ENCODE assay signal across 8 mouse cellular contexts in genomic region chr16:17646310-17647114, GRCm38 (mm10). TPM values are rescaled to one million over a fixed set of nuclear protein-coding genes. Genes with fewer than 3 reads are reported as not detected.
A peak's percentile ranks its signal among the peaks of the same experiment; 100 is the strongest.
DNase-seq lines count a peak whose midpoint lies in the region; ATAC-seq and TF ChIP-seq lines count a peak whose summit lies in the region.

Gene Ccdc74a (plus strand): TSS chr16:17646470.

- peak within 1 kb of the TSS; percentile 68 to 69 for H3K4me3 ChIP-seq in MEL (ENCODE audit: control insufficient read depth in 1 of 2, insufficient read depth in 1 of 2, low read depth in 2 of 2, low read length in 2 of 2)
- peak within 1 kb of the TSS; percentile 54 for H3K4me3 ChIP-seq in forebrain, embryonic 14.5 days (ENCODE audit: low read depth, low read length)
- peak within 1 kb of the TSS; percentile 53 for H3K4me3 ChIP-seq in liver, postnatal 0 days (ENCODE audit: low read depth, low read length)
- H3K4me3 ChIP-seq in neural tube, embryonic 14.5 days (ENCODE audit: low read depth, low read length): peak within 1 kb of the TSS; percentile 59

- no peaks in the 10 kb centered on the region for H3K27me3 ChIP-seq in MEL (ENCODE audit: control insufficient read depth in 1 of 2, insufficient read depth in 2 of 2, low read length in 2 of 2)
- H3K27me3 ChIP-seq in forebrain, embryonic 14.5 days (replicated peaks; ENCODE audit: control insufficient read depth, insufficient read depth, low read length): no peaks in the 10 kb centered on the region
- H3K27me3 ChIP-seq in liver, postnatal 0 days (ENCODE audit: insufficient read depth, low read length): no peaks in the 10 kb centered on the region
- H3K27me3 ChIP-seq in neural tube, embryonic 14.5 days (ENCODE audit: control insufficient read depth, insufficient read depth, low read length): no peaks in the 10 kb centered on the region

- intact Hi-C loops in heart, postnatal 10 days (cut with DNase I): loop anchor here (10.0 kb wide), 1 partner anchor 78 kb away; no protein-coding TSS in a partner anchor

- TF ChIP-seq CTCF in MEL (IDR thresholded peaks at IDR 0.05 in 2 of 3, conservative IDR thresholded peaks at IDR 0.05 in 1 of 3; ENCODE audit: control insufficient read depth in 1 of 3, insufficient read depth in 1 of 3, low read depth in 2 of 3, low read length in 3 of 3, poor library complexity in 1 of 3, severe bottlenecking in 1 of 3): no peak
- no peak for TF ChIP-seq CTCF in liver, postnatal 0 days (IDR thresholded peaks at IDR 0.05; ENCODE audit: low read depth)

- WGBS in forebrain, embryonic 14.5 days: 2% methylated on average over 57 of the region's 65 CpGs
- WGBS in liver, postnatal 0 days (ENCODE audit: insufficient replicate concordance): 4% methylated on average over 50 of the region's 65 CpGs
- WGBS in neural tube, embryonic 14.5 days: 2% methylated on average over 50 of the region's 65 CpGs

- TF ChIP-seq POLR2A in MEL (IDR thresholded peaks at IDR 0.05; ENCODE audit: control insufficient read depth in 1 of 2, insufficient read depth in 1 of 2, low read depth in 1 of 2, low read length in 2 of 2, poor library complexity in 1 of 2): peak; percentile 43 to 58; a peak in 2 of 4 replicates

- H3K9ac ChIP-seq in MEL (ENCODE audit: control insufficient read depth, low read depth, low read length, poor library complexity, severe bottlenecking): peak within 1 kb of the TSS; percentile 81
- H3K9ac ChIP-seq in forebrain, embryonic 14.5 days (ENCODE audit: low read length): peak within 1 kb of the TSS; percentile 69
- peak within 1 kb of the TSS; percentile 14 for H3K9ac ChIP-seq in liver, postnatal 0 days (replicated peaks)
- peak within 1 kb of the TSS; percentile 57 for H3K9ac ChIP-seq in neural tube, embryonic 14.5 days (replicated peaks; ENCODE audit: low read depth, low read length)

- peak; percentile 84 for DNase-seq in MEL (ENCODE audit: low read depth, low spot score)
- DNase-seq in cerebellum, adult 11 months: peak; percentile 83
- DNase-seq in forebrain, embryonic 14.5 days (ENCODE audit: low spot score): peak; percentile 87
- peak; percentile 85 to 87 for DNase-seq in heart, postnatal 10 days
- DNase-seq in kidney, postnatal 4 days: peak; percentile 84 to 91
- DNase-seq in liver, postnatal 0 days: peak; percentile 91
- peak; percentile 85 for DNase-seq in testis, postnatal 10 days (ENCODE audit: low spot score)

- peaks cover 0 to 10% of the 10 kb centered on the region in 2 experiments; a peak in 2 of 4 replicates for H3K4me1 ChIP-seq in MEL (ENCODE audit: control insufficient read depth in 1 of 2, insufficient read depth in 2 of 2, low read length in 2 of 2)
- peaks cover 6% of the 10 kb centered on the region; the same call in 1 of the 2 replicates for H3K4me1 ChIP-seq in forebrain, embryonic 14.5 days (ENCODE audit: control insufficient read depth, insufficient read depth, low read length)
- peaks cover 14% of the 10 kb centered on the region for H3K4me1 ChIP-seq in liver, postnatal 0 days (ENCODE audit: insufficient read depth)
- peaks cover 7% of the 10 kb centered on the region for H3K4me1 ChIP-seq in neural tube, embryonic 14.5 days (ENCODE audit: control insufficient read depth, insufficient read depth, low read length)

- peak within 1 kb of the TSS; percentile 55 for H3K27ac ChIP-seq in MEL (ENCODE audit: control insufficient read depth, low read depth, low read length)
- peak within 1 kb of the TSS; percentile 30; the same call in 1 of the 2 replicates for H3K27ac ChIP-seq in forebrain, embryonic 14.5 days (ENCODE audit: low read depth, low read length)
- H3K27ac ChIP-seq in liver, postnatal 0 days (ENCODE audit: low read depth): peak within 1 kb of the TSS; percentile 25; the same call in 1 of the 2 replicates
- 0 out of 2 replicates have a peak within 1 kb of the TSS, but pooled peaks have one; percentile 22 for H3K27ac ChIP-seq in neural tube, embryonic 14.5 days (ENCODE audit: low read depth, low read length)

- H3K9me3 ChIP-seq in MEL (replicated peaks; ENCODE audit: insufficient read depth, low read length): no peaks in the 10 kb centered on the region
- H3K9me3 ChIP-seq in forebrain, embryonic 14.5 days (replicated peaks; ENCODE audit: control insufficient read depth, low read length): no peaks in the 10 kb centered on the region
- no peaks in the 10 kb centered on the region for H3K9me3 ChIP-seq in liver, postnatal 0 days (ENCODE audit: low read length)
- H3K9me3 ChIP-seq in neural tube, embryonic 14.5 days (ENCODE audit: control insufficient read depth, low read length): no peaks in the 10 kb centered on the region

- no peak for TF ChIP-seq RAD21 in MEL (IDR thresholded peaks at IDR 0.05; ENCODE audit: low read depth, low read length)

- H3K79me2 ChIP-seq in MEL (ENCODE audit: control insufficient read depth, insufficient read depth, low read length, poor library complexity): peaks cover 2% of the 10 kb centered on the region; the same call in 1 of the 2 replicates

- H3K36me3 ChIP-seq in MEL (ENCODE audit: control insufficient read depth in 1 of 2, insufficient read depth in 2 of 2, low read length in 2 of 2): peaks cover 0 to 6% of the 10 kb centered on the region in 2 experiments; a peak in 2 of 4 replicates
- peaks cover 53% of the 10 kb centered on the region for H3K36me3 ChIP-seq in forebrain, embryonic 14.5 days (ENCODE audit: control insufficient read depth, insufficient read depth, low read length)
- peaks cover 19% of the 10 kb centered on the region for H3K36me3 ChIP-seq in liver, postnatal 0 days (replicated peaks; ENCODE audit: insufficient read depth, low read length)
- H3K36me3 ChIP-seq in neural tube, embryonic 14.5 days (ENCODE audit: control insufficient read depth, insufficient read depth, low read length): peaks cover 16% of the 10 kb centered on the region; the same call in 1 of the 2 replicates

- no peak for TF ChIP-seq EP300 in MEL (IDR thresholded peaks at IDR 0.05; ENCODE audit: low read depth in 1 of 2, low read length in 2 of 2)
- TF ChIP-seq EP300 in liver, postnatal 0 days (IDR thresholded peaks at IDR 0.05; ENCODE audit: low read depth): no peak

- peak; percentile 96 for ATAC-seq in forebrain, embryonic 14.5 days
- ATAC-seq in liver, postnatal 0 days: peak; percentile 98
- peak; percentile 95 for ATAC-seq in neural tube, embryonic 14.5 days (ENCODE audit: low read depth)

- H3K4me2 ChIP-seq in forebrain, embryonic 14.5 days (ENCODE audit: low read length): peak within 1 kb of the TSS; percentile 90
- H3K4me2 ChIP-seq in liver, postnatal 0 days (ENCODE audit: low read depth, low read length): peak within 1 kb of the TSS; percentile 86
- peak within 1 kb of the TSS; percentile 89 for H3K4me2 ChIP-seq in neural tube, embryonic 14.5 days (ENCODE audit: low read depth, low read length)

TF ChIP-seq in MEL, 35 proteins besides CTCF, POLR2A, EP300 and RAD21:
- TF ChIP-seq ZC3H11A (IDR thresholded peaks at IDR 0.05; ENCODE audit: low read depth, low read length): no peak
- peak; percentile 45; the same call in 1 of the 2 replicates for TF ChIP-seq POLR2AphosphoS2 (IDR thresholded peaks at IDR 0.05; ENCODE audit: low read length)
- TF ChIP-seq RCOR1 (IDR thresholded peaks at IDR 0.05; ENCODE audit: low read depth, low read length): no peak
- no peak for TF ChIP-seq ZKSCAN1 (IDR thresholded peaks at IDR 0.05; ENCODE audit: low read depth, low read length)
- no peak for TF ChIP-seq MAX (IDR thresholded peaks at IDR 0.05; ENCODE audit: low read length)
- no peak for TF ChIP-seq ETS1 (IDR thresholded peaks at IDR 0.05; ENCODE audit: low read depth, low read length)
- peak; percentile 28; the same call in 1 of the 2 replicates for TF ChIP-seq SIN3A (IDR thresholded peaks at IDR 0.05; ENCODE audit: low read length)
- TF ChIP-seq GATA1 (IDR thresholded peaks at IDR 0.05; ENCODE audit: low read depth, low read length): no peak
- no peak for TF ChIP-seq TCF12 (IDR thresholded peaks at IDR 0.05; ENCODE audit: low read depth, low read length)
- TF ChIP-seq ELF1 (IDR thresholded peaks at IDR 0.05; ENCODE audit: low read depth, low read length): no peak
- peak; percentile 44; the same call in 1 of the 2 replicates for TF ChIP-seq NELFE (IDR thresholded peaks at IDR 0.05; ENCODE audit: low read depth, low read length)
- TF ChIP-seq BHLHE40 (IDR thresholded peaks at IDR 0.05; ENCODE audit: borderline replicate concordance, low read depth, low read length): no peak
- TF ChIP-seq MAFK (IDR thresholded peaks at IDR 0.05; ENCODE audit: borderline replicate concordance, low read depth, low read length): no peak
- no peak for TF ChIP-seq MYB (IDR thresholded peaks at IDR 0.05; ENCODE audit: low read depth, low read length)
- TF ChIP-seq JUND (IDR thresholded peaks at IDR 0.05; ENCODE audit: low read depth, low read length): no peak
- no peak for TF ChIP-seq MYC (IDR thresholded peaks at IDR 0.05; ENCODE audit: low read depth, low read length)
- peak; percentile 33; the same call in 1 of the 2 replicates for TF ChIP-seq MXI1 (IDR thresholded peaks at IDR 0.05; ENCODE audit: low read depth, low read length)
- no peak for TF ChIP-seq USF1 (IDR thresholded peaks at IDR 0.05; ENCODE audit: low read depth, low read length)
- no peak; the same call in 1 of the 2 replicates for TF ChIP-seq MAZ (IDR thresholded peaks at IDR 0.05; ENCODE audit: low read depth, low read length)
- TF ChIP-seq MEF2A (IDR thresholded peaks at IDR 0.05; ENCODE audit: extremely low read depth, insufficient replicate concordance, low read depth, low read length, poor library complexity, severe bottlenecking): no peak
- TF ChIP-seq SMC3 (IDR thresholded peaks at IDR 0.05; ENCODE audit: low read depth, low read length): no peak
- no peak for TF ChIP-seq KAT2A (conservative IDR thresholded peaks at IDR 0.05; ENCODE audit: low read depth, low read length)
- TF ChIP-seq POLR2AphosphoS5 (IDR thresholded peaks at IDR 0.05; ENCODE audit: borderline replicate concordance, low read depth, low read length): no peak
- no peak for TF ChIP-seq HCFC1 (IDR thresholded peaks at IDR 0.05; ENCODE audit: low read depth, low read length)
- no peak; the same call in 1 of the 2 replicates for TF ChIP-seq UBTF (IDR thresholded peaks at IDR 0.05; ENCODE audit: borderline replicate concordance, insufficient read depth, low read depth, low read length)
- no peak for TF ChIP-seq CHD2 (IDR thresholded peaks at IDR 0.05; ENCODE audit: low read length)

RNA-seq across cellular contexts. Expression of gene Ccdc74a, which starts in this region (rescaled TPM):
- 1.7 and 1.9 TPM in 2 replicates for total RNA-seq in MEL (2012; rRNA removed)
- polyA plus RNA-seq in MEL (2012; ENCODE audit: insufficient read depth in 1 of 2, insufficient read length in 2 of 2, low read depth in 1 of 2, low replicate concordance in 2 of 2, missing spikeins in 1 of 2): 1 to 10 TPM in 1 of 2 experiments, not detected in 1; 4.6 TPM
- polyA plus RNA-seq in forebrain, embryonic 14.5 days (2014; fragmentation: Nextera tagmentation; extraction: Ambion mirVana): 4.8 and 5.7 TPM in 2 replicates
- total RNA-seq in heart, postnatal 10 days (2021): 1 to 10 TPM in 1 of 2 experiments, under 1 TPM in 1; 0.74 to 1.0 TPM
- 3.3 and 3.5 TPM in 2 replicates for polyA plus RNA-seq in liver, postnatal 0 days (2015; fragmentation: Nextera tagmentation; extraction: Ambion mirVana)
- 10.6 and 11.3 TPM in 2 replicates for polyA plus RNA-seq in neural tube, embryonic 14.5 days (2014; fragmentation: Nextera tagmentation; extraction: Ambion mirVana)

Comparison
In these comparisons a context has a peak if more than half of its experiments do, and no peak if none do; other contexts are left out.
1. Peak in every context shown above with its lines: DNase-seq, ATAC-seq, H3K4me3 ChIP-seq and H3K27ac ChIP-seq.
2. H3K9ac ChIP-seq: peak in every context shown above with its lines; median percentile 81 in MEL; 69 in forebrain, embryonic 14.5 days; 57 in neural tube, embryonic 14.5 days; 14 in liver, postnatal 0 days.